Mouse (Mus musculus) lung, postnatal 0 days (tissue): Measurements from ENCODE around the gene Igfbp6. TPM values are rescaled to one million over a fixed set of nuclear protein-coding genes. Genes with fewer than 3 reads are reported as not detected.

Experiments used
- ATAC-seq: fragments of 200-750 bp; cut with Nextera tagmentation; 2 replicates; pipeline ENCODE4 v1.8.0; 2017; ENCODE audit warnings: moderate library complexity
- DNase-seq: peaks from one replicate; pipeline ENCODE4 v3.0.0-alpha.2; 2016; ENCODE audit warnings: low spot score
- H3K27ac ChIP-seq: fragments of 300-500 bp; sonication (generic); 2 replicates; pipeline ENCODE4 v1.5.1; 2014; ENCODE audit warnings: antibody characterized with exemption, mild to moderate bottlenecking, low read length, mixed read lengths
- H3K27me3 ChIP-seq: fragments of 300-500 bp; sonication (generic); replicated peaks from 2 replicates; pipeline ENCODE4 v1.6.1; 2014; ENCODE audit warnings: low read length, mixed read lengths; ENCODE audit not compliant: insufficient read depth
- H3K36me3 ChIP-seq: fragments of 300-500 bp; sonication (generic); 2 replicates; pipeline ENCODE4 v1.6.1; 2014; ENCODE audit warnings: low read length, mixed read lengths; ENCODE audit not compliant: insufficient read depth
- H3K4me1 ChIP-seq: fragments of 300-500 bp; sonication (generic); 2 replicates; pipeline ENCODE4 v1.6.1; 2014; ENCODE audit warnings: antibody characterized with exemption, low read depth, low read length, mixed read lengths; ENCODE audit not compliant: insufficient read depth
- H3K4me2 ChIP-seq: fragments of 300-500 bp; sonication (generic); replicated peaks from 2 replicates; pipeline ENCODE4 v1.6.1; 2014; ENCODE audit warnings: low read depth, mild to moderate bottlenecking, low read length, moderate library complexity, mixed read lengths
- H3K4me3 ChIP-seq: fragments of 300-500 bp; sonication (generic); 2 replicates; pipeline ENCODE4 v1.5.1; 2014; ENCODE audit warnings: low read depth, low read length
- H3K9ac ChIP-seq: fragments of 300-500 bp; sonication (generic); replicated peaks from 2 replicates; pipeline ENCODE4 v1.6.1; 2014; ENCODE audit warnings: low read depth, mild to moderate bottlenecking
- H3K9me3 ChIP-seq: fragments of 300-500 bp; sonication (generic); 2 replicates; pipeline ENCODE4 v1.6.1; 2016; ENCODE audit warnings: low read length, mixed read lengths
- CTCF ChIP-seq: IDR thresholded peaks from 2 replicates; pipeline ENCODE4 v1.5.1; 2016; ENCODE audit warnings: antibody characterized with exemption, mild to moderate bottlenecking
- EP300 ChIP-seq: IDR thresholded peaks from 2 replicates; pipeline ENCODE4 v1.6.1; 2016; ENCODE audit warnings: antibody characterized with exemption, mild to moderate bottlenecking, control low read depth
- WGBS: fragments of 180-500 bp; shearing (Covaris S2); extraction: QIAGEN DNeasy Blood & Tissue Kit; methylation state at CpG from one replicate; pipeline ENCODE4 v1.1.7; 2014; 5-methylcytosine and 5-hydroxymethylcytosine counted together
- polyA plus RNA-seq: library from polyadenylated mRNA; unstranded; fragments of >200 nt; fragmentation: Nextera tagmentation; extraction: Ambion mirVana; gene quantifications from 2 replicates; pipeline ENCODE4 v1.2.1, GENCODE M21; 2015

Igfbp6 gene
- polyA plus RNA-seq, 1 experiment from 2014 or later = 123 TPM

- peak overlapping the region; percentile 59 for H3K4me2 ChIP-seq
- H3K9me3 ChIP-seq = no peaks in the 10 kb centered on the region
- H3K36me3 ChIP-seq = no peaks in the 10 kb centered on the region
- peak; percentile 37 for DNase-seq
- peak overlapping the region; percentile 79; the same call in 1 of the 2 replicates for H3K27ac ChIP-seq
- no peak for ATAC-seq
- WGBS = 83% methylated on average over 10 of the region's 10 CpGs
- H3K27me3 ChIP-seq = no peaks in the 10 kb centered on the region; the same call in 1 of the 2 replicates
- H3K4me1 ChIP-seq = peaks cover 10% of the 10 kb centered on the region
- no peak overlapping the region for H3K9ac ChIP-seq
- no peak for TF ChIP-seq CTCF
- no peak for TF ChIP-seq EP300
- H3K4me3 ChIP-seq = peak overlapping the region; percentile 40; the same call in 1 of the 2 replicates
Measured at GRCm38 (mm10) chr15:102145330-102145729, 1.2 kb downstream of the Igfbp6 start.

- TF ChIP-seq CTCF = no peak
- no peak for TF ChIP-seq EP300
- H3K9me3 ChIP-seq = no peaks in the 10 kb centered on the region
- no peaks in the 10 kb centered on the region; the same call in 1 of the 2 replicates for H3K27me3 ChIP-seq
- H3K4me2 ChIP-seq = 0 out of 2 replicates have a peak overlapping the region, but pooled peaks have one; percentile 59
- 67% methylated on average over 5 of the region's 5 CpGs for WGBS
- no peak overlapping the region for H3K9ac ChIP-seq
- peaks cover 14% of the 10 kb centered on the region for H3K4me1 ChIP-seq
- H3K27ac ChIP-seq = no peak overlapping the region
- no peak for DNase-seq
- no peaks in the 10 kb centered on the region for H3K36me3 ChIP-seq
- no peak overlapping the region for H3K4me3 ChIP-seq
- no peak for ATAC-seq
Measured at GRCm38 (mm10) chr15:102146089-102146488, 1.9 kb downstream of the Igfbp6 start.

- ATAC-seq = no peak
Measured at GRCm38 (mm10) chr15:102146882-102147281, 2.7 kb downstream of the Igfbp6 start.

GRCm38 (mm10) chr15:102147674-102148402 is 3.7 kb downstream of the Igfbp6 start:
- Histone ChIP-seq H3K27ac (no peak overlapping the region), H3K9me3 (no peaks in the 10 kb centered on the region), H3K36me3 (no peaks in the 10 kb centered on the region), H3K4me2 (no peak overlapping the region), H3K4me1 (peaks cover 10% of the 10 kb centered on the region; the same call in 1 of the 2 replicates), H3K9ac (no peak overlapping the region), H3K27me3 (no peaks in the 10 kb centered on the region; the same call in 1 of the 2 replicates), H3K4me3 (no peak overlapping the region)
- 52% methylated on average over 16 of the region's 16 CpGs for WGBS
- no peak for DNase-seq
- no peak for ATAC-seq
- no peak for TF ChIP-seq CTCF
- TF ChIP-seq EP300 = no peak

More at GRCm38 (mm10) chr15:102146882-102147281, 2.7 kb downstream of the Igfbp6 start:
- 10% methylated on average over 1 of the region's 1 CpGs for WGBS
- no peaks in the 10 kb centered on the region for H3K36me3 ChIP-seq
- peak; percentile 67 for DNase-seq
- TF ChIP-seq CTCF (peak; percentile 91), EP300 (no peak)
- no peak overlapping the region for H3K4me3 ChIP-seq
- H3K27me3 ChIP-seq = no peaks in the 10 kb centered on the region; the same call in 1 of the 2 replicates
- H3K4me1 ChIP-seq = peaks cover 14% of the 10 kb centered on the region
- no peak overlapping the region for H3K27ac ChIP-seq
- no peak overlapping the region for H3K4me2 ChIP-seq
- H3K9me3 ChIP-seq = no peaks in the 10 kb centered on the region
- H3K9ac ChIP-seq = no peak overlapping the region

DNA sequence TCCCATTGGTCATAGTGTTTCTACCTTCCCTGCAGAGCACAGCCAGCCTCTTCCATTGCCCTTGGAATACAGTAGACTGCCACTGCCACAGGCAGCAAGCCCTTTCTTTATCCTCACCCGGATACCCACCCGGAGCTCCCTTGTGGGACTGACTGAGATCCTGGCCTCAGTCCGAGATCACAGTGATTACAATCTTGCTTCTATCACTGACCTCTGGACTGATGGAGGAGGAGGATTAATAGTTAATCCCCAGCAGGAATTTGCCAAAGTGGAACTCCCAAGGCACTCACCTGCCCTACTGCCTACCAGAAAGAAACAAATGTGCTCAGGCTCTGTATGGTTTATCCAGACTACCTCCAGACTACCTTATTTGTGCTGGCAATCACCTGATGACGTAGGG is 5.4 kb downstream of the Igfbp6 start:
- DNase-seq (no peak), ATAC-seq (no peak)
- Histone ChIP-seq H3K27ac (no peak overlapping the region), H3K4me3 (no peak overlapping the region), H3K9me3 (no peaks in the 10 kb centered on the region), H3K9ac (no peak overlapping the region), H3K4me2 (no peak overlapping the region), H3K4me1 (peaks cover 10% of the 10 kb centered on the region; the same call in 1 of the 2 replicates), H3K27me3 (no peaks in the 10 kb centered on the region; the same call in 1 of the 2 replicates), H3K36me3 (no peaks in the 10 kb centered on the region)
- no peak for TF ChIP-seq EP300
- no peak for TF ChIP-seq CTCF
- WGBS = 66% methylated on average over 4 of the region's 4 CpGs

DNA sequence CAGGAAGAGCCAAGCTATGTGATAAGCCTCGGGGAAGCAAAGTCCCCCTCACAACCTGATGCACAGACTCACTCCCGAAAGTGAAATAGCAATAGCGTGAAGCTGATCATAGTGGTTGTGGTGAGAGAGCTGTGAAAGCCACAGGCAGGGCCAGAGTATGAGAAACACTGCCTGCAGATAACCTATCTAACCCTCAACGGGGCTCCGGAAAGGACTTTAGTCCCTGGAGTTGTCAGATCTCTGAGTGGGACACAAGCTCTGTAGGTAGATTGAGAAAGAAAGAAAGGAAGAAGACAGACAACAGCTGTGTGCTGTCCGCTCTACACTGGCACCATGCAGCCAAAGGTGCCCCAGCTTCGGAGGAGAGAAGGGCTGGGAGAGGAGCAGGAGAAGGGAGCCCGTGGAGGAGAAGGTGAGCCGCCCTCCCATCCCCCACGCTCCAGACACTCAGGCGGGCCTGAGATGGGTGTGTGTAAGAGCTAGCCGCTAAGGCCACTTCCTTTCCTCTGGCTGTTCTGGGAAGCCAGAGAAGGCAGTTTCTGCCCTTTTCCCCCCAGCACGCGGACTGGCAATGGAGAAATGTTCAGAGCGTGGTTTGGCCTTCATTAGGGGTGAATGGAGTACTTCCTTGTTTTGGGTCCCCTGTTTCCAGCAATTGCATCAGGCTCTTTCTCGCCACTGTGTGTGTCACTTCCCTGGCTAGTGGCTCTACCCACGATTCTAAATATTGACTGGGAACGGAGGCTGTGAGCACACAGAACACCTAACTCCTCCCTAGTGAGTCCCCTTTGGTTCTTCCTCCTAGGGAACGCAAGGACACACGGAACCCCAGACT is 6.4 kb downstream of the Igfbp6 start, which contains the start of gene Soat2:
TSS of gene Soat2 (plus strand) at position 226 of the 835 bp plus-strand sequence.
- no peaks in the 10 kb centered on the region for H3K27me3 ChIP-seq
- ATAC-seq (peak; percentile 79), DNase-seq (peak; percentile 85)
- no peak within 1 kb of the TSS for H3K4me3 ChIP-seq
- TF ChIP-seq EP300 = peak; percentile 44; the same call in 1 of the 2 replicates
- no peak for TF ChIP-seq CTCF
- 26% methylated on average over 20 of the region's 20 CpGs for WGBS
- no peak within 1 kb of the TSS for H3K9ac ChIP-seq
- H3K36me3 ChIP-seq = no peaks in the 10 kb centered on the region
- H3K4me1 ChIP-seq = peaks cover 7% of the 10 kb centered on the region; the same call in 1 of the 2 replicates
- peak within 1 kb of the TSS; percentile 34 for H3K4me2 ChIP-seq
- H3K27ac ChIP-seq = peak within 1 kb of the TSS; percentile 59
- H3K9me3 ChIP-seq = no peaks in the 10 kb centered on the region
